Mouse (Mus musculus) cerebellum, adult 9-11 months (tissue): ENCODE data around the gene Maml3.
A peak's percentile ranks its signal among the peaks of the same experiment; 100 is the strongest.

Source experiments
- DNase-seq: peaks from one replicate; pipeline ENCODE4 v3.0.0; 2022

The Maml3 gene

GRCm38 (mm10) chr3:51773587-51773986 is 331.3 kb downstream of the Maml3 start:
- no peak for DNase-seq

GRCm38 (mm10) chr3:51771839-51772630 is 332.8 kb downstream of the Maml3 start:
- no peak for DNase-seq

- no peak for DNase-seq
These were observed 335.7 kb downstream of the Maml3 start for GRCm38 (mm10) chr3:51769196-51769595.

- DNase-seq, result no peak
These were observed 339.5 kb downstream of the Maml3 start for GRCm38 (mm10) chr3:51765220-51765923.

GRCm38 (mm10) chr3:51764175-51764574 is 340.7 kb downstream of the Maml3 start:
- DNase-seq, result no peak

GRCm38 (mm10) chr3:51762900-51763299 is 342.0 kb downstream of the Maml3 start:
- no peak for DNase-seq

GRCm38 (mm10) chr3:51759534-51759933 is 345.3 kb downstream of the Maml3 start:
- DNase-seq, result no peak

- DNase-seq, result no peak
These were observed 347.8 kb downstream of the Maml3 start for GRCm38 (mm10) chr3:51757032-51757431.

- no peak for DNase-seq
These were observed 348.6 kb downstream of the Maml3 start for GRCm38 (mm10) chr3:51756283-51756682.

GRCm38 (mm10) chr3:51753262-51753661 is 351.6 kb downstream of the Maml3 start:
- DNase-seq, result no peak

- peak; percentile 70 for DNase-seq
These were observed 353.4 kb downstream of the Maml3 start for GRCm38 (mm10) chr3:51751440-51751839.

- no peak for DNase-seq
These were observed 354.9 kb downstream of the Maml3 start for GRCm38 (mm10) chr3:51749812-51750481.

- no peak for DNase-seq
These were observed 355.5 kb downstream of the Maml3 start for GRCm38 (mm10) chr3:51749421-51749811.

GRCm38 (mm10) chr3:51748436-51749376 is 356.2 kb downstream of the Maml3 start:
- peak; percentile 70 for DNase-seq

- DNase-seq, result no peak
These were observed 358.1 kb downstream of the Maml3 start for GRCm38 (mm10) chr3:51746816-51747215.

GRCm38 (mm10) chr3:51745162-51745561 is 359.7 kb downstream of the Maml3 start:
- no peak for DNase-seq

GRCm38 (mm10) chr3:51744339-51744759 is 360.5 kb downstream of the Maml3 start:
- DNase-seq, result no peak

GRCm38 (mm10) chr3:51742405-51742804 is 362.5 kb downstream of the Maml3 start:
- no peak for DNase-seq

- DNase-seq, result no peak
These were observed 363.1 kb downstream of the Maml3 start for GRCm38 (mm10) chr3:51741824-51742223.

- no peak for DNase-seq
These were observed 365.1 kb downstream of the Maml3 start for GRCm38 (mm10) chr3:51739835-51740112.

- DNase-seq, result no peak
These were observed 365.6 kb downstream of the Maml3 start for GRCm38 (mm10) chr3:51739049-51739834.

GRCm38 (mm10) chr3:51733685-51734084 is 371.2 kb downstream of the Maml3 start:
- DNase-seq, result no peak
